Mouse (Mus musculus): ENCODE data around the gene Pi4k2a.
"Not testable (repeated sequence)": the region's sequence is repeated elsewhere in the genome, so short reads cannot be mapped to it uniquely, and the experiment has no call there.

Pi4k2a gene

GRCm38 (mm10) chr19:42080469-42080868 is 9.8 kb upstream of the Pi4k2a start:
- DNase-seq (ENCODE audit: extremely low spot score) = no peak

- not testable (repeated sequence) for DNase-seq (ENCODE audit: extremely low spot score)
Observed at GRCm38 (mm10) chr19:42081613-42082012, 8.7 kb upstream of the Pi4k2a start.

- DNase-seq (ENCODE audit: extremely low spot score) = no peak
Observed at GRCm38 (mm10) chr19:42085690-42086089, 4.6 kb upstream of the Pi4k2a start.

GRCm38 (mm10) chr19:42086166-42086565 is 4.1 kb upstream of the Pi4k2a start, which contains the start of gene Morn4:
TSS of gene Morn4 (minus strand) at chr19:42086357.
- peak; percentile 95 for DNase-seq (ENCODE audit: extremely low spot score)

- peak; percentile 47 for DNase-seq (ENCODE audit: extremely low spot score)
Observed at GRCm38 (mm10) chr19:42089103-42089747, 1.0 kb upstream of the Pi4k2a start.

GRCm38 (mm10) chr19:42090637-42091141 is 419 bp downstream of the Pi4k2a start:
- DNase-seq (ENCODE audit: extremely low spot score) = no peak

GRCm38 (mm10) chr19:42099406-42099805 is 9.1 kb downstream of the Pi4k2a start:
- DNase-seq (ENCODE audit: extremely low spot score) = no peak

GRCm38 (mm10) chr19:42104681-42105080 is 14.4 kb downstream of the Pi4k2a start:
- no peak for DNase-seq (ENCODE audit: extremely low spot score)

GRCm38 (mm10) chr19:42115783-42116335 is 25.6 kb downstream of the Pi4k2a start:
- DNase-seq (ENCODE audit: extremely low spot score) = no peak

GRCm38 (mm10) chr19:42118142-42118541 is 27.9 kb downstream of the Pi4k2a start:
- no peak for DNase-seq (ENCODE audit: extremely low spot score)

- no peak for DNase-seq (ENCODE audit: extremely low spot score)
Observed at GRCm38 (mm10) chr19:42118596-42118995, 28.3 kb downstream of the Pi4k2a start.

GRCm38 (mm10) chr19:42120451-42120850 is 30.2 kb downstream of the Pi4k2a start:
- DNase-seq (ENCODE audit: extremely low spot score) = no peak

- DNase-seq (ENCODE audit: extremely low spot score) = no peak
Observed at GRCm38 (mm10) chr19:42124684-42125083, 34.4 kb downstream of the Pi4k2a start.

GRCm38 (mm10) chr19:42125501-42126218 is 35.4 kb downstream of the Pi4k2a start:
- DNase-seq (ENCODE audit: extremely low spot score) = no peak

- DNase-seq (ENCODE audit: extremely low spot score) = no peak
Observed at GRCm38 (mm10) chr19:42126219-42126605, 35.9 kb downstream of the Pi4k2a start.

- no peak for DNase-seq (ENCODE audit: extremely low spot score)
Observed at GRCm38 (mm10) chr19:42127024-42127423, 36.8 kb downstream of the Pi4k2a start.

GRCm38 (mm10) chr19:42128052-42128740 is 37.9 kb downstream of the Pi4k2a start:
- no peak for DNase-seq (ENCODE audit: extremely low spot score)

GRCm38 (mm10) chr19:42128787-42129508 is 38.7 kb downstream of the Pi4k2a start, which contains the start of gene Avpi1:
TSS of gene Avpi1 (minus strand) at chr19:42129059.
- DNase-seq (ENCODE audit: extremely low spot score) = peak; percentile 99

- DNase-seq (ENCODE audit: extremely low spot score) = no peak
Observed at GRCm38 (mm10) chr19:42129509-42130293, 39.4 kb downstream of the Pi4k2a start.

GRCm38 (mm10) chr19:42130294-42130606 is 40.0 kb downstream of the Pi4k2a start:
- DNase-seq (ENCODE audit: extremely low spot score) = no peak

- DNase-seq (ENCODE audit: extremely low spot score) = no peak
Observed at GRCm38 (mm10) chr19:42131101-42131500, 40.8 kb downstream of the Pi4k2a start.
